Mouse (Mus musculus): ENCODE data around the gene Lrrc4.

Gene Lrrc4

GRCm38 (mm10) chr6:28831011-28831853, at the start of gene Lrrc4:
Lrrc4 (minus strand) TSS chr6:28831747.
- no peak for DNase-seq (ENCODE audit: low spot score in 2 of 2)

GRCm38 (mm10) chr6:28880909-28881308, 49.4 kb upstream of the Lrrc4 start:
- DNase-seq (ENCODE audit: low spot score in 2 of 2) = no peak

DNA sequence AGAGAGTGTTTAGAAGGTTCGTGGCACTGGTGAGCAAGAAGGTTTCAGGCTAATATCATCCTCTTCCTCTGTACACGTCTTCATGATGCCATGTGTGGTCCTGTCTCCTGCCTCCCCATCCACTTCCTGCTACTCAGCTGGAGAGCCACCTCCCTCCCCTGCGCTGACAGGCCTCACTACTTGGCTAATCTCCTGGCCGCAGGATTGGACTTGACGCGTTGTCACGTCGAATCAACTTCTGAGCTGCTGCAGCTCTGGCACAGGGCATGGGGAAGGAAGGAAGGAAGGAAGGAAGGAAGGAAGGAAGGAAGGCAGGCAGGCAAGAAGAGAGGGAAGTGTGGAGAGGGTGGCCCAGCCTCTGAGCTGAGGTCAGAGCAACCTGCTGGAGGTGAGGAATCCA, 47.8 kb upstream of the Lrrc4 start:
- no peak for DNase-seq (ENCODE audit: low spot score in 2 of 2)

GRCm38 (mm10) chr6:28877945-28878666, 46.6 kb upstream of the Lrrc4 start:
- peak in 1 of 2 experiments; percentile 24 for DNase-seq (ENCODE audit: low spot score in 2 of 2)

DNA sequence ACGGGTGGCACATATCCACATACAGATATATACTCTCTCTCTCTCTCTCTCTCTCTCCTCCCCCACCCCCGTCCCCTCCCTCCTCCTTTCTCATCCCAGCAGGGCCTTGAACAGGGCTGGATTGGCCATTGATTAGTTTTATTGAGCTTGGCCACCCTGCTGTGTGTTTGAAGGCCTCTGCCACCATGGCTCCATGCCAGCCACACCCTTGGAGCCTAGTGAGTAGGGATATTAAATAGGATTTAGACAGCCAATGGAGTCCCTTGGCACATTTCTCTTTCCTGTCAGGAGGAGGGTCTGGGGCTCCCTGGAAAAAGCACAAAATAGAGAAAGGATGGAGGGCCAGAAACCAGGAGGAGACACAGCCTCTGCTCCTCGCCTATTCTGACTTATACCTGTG, 44.9 kb upstream of the Lrrc4 start:
- DNase-seq (ENCODE audit: low spot score in 2 of 2) = no peak

DNA sequence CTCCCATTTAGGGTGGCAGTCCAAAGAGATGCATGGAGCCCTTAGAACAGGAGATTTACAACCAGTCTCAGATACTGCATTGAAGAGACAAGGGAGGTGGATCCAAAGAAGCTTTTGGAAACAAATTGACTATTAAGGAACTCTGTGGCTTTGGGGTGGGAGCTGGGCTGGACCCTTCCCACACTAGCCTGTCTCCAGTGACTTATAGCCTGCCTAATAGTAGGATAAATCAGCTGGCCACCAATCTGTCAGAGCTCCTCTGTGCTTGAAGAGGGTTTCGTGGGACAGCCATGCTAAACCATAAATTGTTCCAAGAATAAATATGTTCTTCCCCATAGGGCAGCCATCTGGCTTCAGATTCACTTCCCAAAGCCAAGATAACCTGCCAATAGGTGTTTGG, 43.8 kb upstream of the Lrrc4 start:
- no peak for DNase-seq (ENCODE audit: low spot score in 2 of 2)

DNA sequence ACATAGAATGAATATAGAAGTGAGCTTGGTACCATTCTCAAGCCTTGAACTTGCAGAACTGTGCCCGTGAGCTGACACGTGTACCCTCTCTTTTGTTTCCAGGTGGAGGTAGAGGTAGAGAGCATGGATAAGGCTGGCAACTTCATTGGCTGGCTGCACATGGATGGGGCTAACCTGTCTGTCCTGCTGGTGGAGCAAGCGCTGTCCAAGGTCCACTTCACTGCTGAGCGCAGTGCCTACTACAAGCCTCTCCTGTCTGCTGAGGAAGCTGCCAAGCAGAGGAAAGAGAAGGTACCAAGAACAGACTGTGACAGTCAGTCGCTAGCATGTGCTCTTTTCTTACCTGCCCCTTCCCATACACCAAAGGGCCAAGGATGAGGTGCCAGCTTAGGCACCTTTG, 43.2 kb upstream of the Lrrc4 start:
- no peak for DNase-seq (ENCODE audit: low spot score in 2 of 2)

- DNase-seq (ENCODE audit: low spot score in 2 of 2) = no peak
These were observed 42.5 kb upstream of the Lrrc4 start for GRCm38 (mm10) chr6:28874053-28874452.

DNA sequence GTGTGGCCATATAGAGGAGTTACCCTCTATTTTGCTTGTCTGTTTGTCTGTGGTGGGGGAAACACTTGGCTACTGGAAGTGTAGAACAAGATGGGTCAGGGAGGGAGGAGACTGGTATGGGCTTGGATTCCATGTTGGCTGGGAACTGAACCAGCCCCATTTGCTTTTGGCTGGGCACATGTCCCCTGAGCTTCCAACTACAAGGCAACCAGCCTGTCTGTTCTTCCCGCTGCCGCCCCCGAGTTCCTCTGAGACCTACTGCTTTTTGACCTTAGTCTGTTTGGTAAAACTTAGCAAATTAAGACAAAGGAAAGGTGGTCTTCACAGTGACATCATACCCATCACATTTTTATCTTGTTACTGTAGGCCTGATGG, 40.9 kb upstream of the Lrrc4 start:
- no peak for DNase-seq (ENCODE audit: low spot score in 2 of 2)

DNA sequence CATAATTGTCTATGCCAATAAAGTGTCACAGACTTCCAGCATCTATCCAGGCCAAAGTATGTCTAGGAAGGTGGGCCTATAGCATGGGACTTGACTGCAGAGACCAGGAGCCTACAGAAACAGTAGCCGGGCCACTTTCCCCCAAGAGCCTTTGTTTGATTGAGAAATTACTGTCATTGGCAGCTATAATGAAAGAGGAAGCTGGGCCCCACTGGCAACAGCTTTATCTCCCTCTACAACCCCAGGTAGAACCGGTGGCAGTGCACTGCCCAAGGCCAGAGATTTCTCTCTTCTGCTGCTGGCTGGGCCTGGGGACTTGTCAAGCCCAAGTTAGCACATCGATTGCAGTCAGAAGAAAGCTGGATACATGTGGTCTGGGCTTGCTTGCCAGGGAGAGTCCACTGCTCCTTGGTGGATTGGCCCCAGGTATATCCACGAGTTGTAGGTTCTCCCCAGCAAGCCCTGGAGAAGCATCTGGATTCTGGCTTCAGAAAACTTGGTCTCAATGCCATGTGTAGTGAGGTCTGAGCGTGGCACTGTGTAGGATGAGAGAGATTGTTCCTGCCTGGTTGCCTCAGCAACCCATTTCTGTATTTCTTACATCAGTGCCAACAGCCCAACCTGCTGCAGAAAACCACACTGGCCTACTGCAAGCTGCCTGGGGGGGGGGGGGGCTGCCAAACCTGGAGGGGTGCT, 40.3 kb upstream of the Lrrc4 start:
- DNase-seq (ENCODE audit: low spot score in 2 of 2) = no peak

GRCm38 (mm10) chr6:28867516-28868251, 36.1 kb upstream of the Lrrc4 start:
- DNase-seq (ENCODE audit: low spot score in 2 of 2) = no peak

GRCm38 (mm10) chr6:28866206-28866605, 34.7 kb upstream of the Lrrc4 start:
- no peak for DNase-seq (ENCODE audit: low spot score in 2 of 2)

DNA sequence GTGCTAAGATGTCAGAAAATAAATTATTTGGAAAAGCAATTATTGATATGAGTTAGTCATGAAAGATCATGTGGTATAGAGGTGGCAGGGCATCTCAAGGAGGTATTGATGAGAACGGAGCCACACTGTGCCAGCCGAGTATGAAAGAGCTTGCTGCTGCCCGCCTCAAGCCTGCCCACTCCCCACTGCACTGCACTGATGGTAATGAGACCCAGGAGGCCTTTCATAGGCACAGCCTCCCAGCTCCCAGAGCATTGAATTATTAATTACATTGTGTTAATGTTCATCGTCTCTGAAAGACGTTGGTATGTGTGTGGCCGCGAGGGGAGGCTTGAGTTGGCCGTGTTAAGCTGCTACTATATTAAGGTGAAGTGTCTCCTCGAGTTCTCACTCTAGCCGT, 33.6 kb upstream of the Lrrc4 start:
- no peak for DNase-seq (ENCODE audit: low spot score in 2 of 2)

- DNase-seq (ENCODE audit: low spot score in 2 of 2) = no peak
These were observed 33.1 kb upstream of the Lrrc4 start for GRCm38 (mm10) chr6:28864684-28865083.

DNA sequence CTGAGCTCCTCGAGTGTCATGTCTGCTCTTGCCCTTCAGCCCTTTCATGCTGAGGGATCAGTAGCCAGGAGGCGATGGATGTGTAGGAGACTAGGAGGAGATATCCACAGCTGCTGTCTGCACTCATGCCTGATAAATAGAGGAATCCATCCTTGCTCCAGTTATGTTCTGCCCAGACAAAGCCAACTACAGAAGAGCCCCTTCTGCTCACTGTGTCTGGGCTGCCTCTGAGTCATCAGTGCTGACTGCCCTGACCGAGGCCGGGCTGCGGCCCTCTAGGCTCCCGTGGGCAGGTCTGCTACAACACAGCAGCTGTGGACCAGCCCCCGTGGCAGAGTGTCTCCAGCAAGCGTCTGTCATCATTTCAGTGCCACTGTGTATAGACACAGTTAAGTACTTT, 30.8 kb upstream of the Lrrc4 start:
- DNase-seq (ENCODE audit: low spot score in 2 of 2) = no peak

DNA sequence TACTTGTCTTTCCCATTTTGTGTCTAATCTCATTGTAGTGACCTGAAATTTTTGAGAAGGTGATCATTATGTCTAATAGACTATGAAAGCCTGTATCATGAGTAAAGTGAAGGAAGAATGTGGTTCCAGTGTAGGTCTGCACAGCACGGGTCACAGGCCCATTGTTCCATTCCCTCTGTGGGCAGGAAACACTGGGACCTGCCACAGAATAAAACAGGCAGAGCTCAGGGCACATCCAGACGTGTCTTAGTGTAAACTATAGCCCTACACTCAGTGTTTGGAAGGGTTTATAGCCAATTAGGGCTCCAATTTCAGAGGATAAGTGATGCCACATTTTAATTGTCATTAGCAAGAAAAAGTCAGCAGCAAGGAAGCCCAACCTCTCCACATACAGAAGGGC, 29.4 kb upstream of the Lrrc4 start:
- no peak for DNase-seq (ENCODE audit: low spot score in 2 of 2)

DNA sequence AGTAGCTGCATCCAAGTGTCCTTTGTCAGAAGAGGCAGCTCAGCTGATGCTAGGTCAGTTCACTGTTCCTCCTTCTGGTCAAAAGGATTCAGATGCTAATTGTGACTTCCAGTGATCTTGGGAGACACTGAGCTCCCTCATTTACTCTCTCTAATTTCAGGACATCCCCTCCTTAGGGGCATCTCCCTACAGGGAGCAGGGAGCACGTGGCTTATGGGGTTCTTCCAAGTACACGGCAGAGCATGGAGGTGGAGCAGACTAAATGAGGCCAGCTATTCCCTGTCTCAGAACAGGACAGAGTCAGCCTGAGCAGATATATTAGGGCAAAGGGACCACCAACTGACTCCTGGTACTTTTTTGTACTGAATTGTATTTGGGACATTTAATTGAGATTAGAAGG, 28.9 kb upstream of the Lrrc4 start:
- no peak for DNase-seq (ENCODE audit: low spot score in 2 of 2)

DNA sequence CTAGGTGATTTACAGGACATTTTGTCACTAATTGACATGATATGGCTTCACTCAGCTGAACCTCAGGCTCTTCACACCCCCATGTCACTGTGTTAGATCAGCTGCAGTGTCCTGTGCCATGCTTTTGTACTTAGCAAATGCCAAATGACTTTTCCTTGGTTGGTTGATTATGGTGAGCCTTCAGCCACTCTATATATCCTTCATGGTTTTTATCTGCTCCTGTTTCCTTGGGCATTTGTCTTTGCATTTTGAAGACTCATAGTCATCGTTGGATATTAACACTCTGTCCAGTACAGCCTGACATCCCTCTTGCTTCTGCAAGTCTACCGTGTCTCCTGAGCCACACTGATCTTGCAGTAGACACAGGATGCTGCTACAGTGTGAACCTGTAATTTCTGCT, 27.5 kb upstream of the Lrrc4 start:
- no peak for DNase-seq (ENCODE audit: low spot score in 2 of 2)

DNA sequence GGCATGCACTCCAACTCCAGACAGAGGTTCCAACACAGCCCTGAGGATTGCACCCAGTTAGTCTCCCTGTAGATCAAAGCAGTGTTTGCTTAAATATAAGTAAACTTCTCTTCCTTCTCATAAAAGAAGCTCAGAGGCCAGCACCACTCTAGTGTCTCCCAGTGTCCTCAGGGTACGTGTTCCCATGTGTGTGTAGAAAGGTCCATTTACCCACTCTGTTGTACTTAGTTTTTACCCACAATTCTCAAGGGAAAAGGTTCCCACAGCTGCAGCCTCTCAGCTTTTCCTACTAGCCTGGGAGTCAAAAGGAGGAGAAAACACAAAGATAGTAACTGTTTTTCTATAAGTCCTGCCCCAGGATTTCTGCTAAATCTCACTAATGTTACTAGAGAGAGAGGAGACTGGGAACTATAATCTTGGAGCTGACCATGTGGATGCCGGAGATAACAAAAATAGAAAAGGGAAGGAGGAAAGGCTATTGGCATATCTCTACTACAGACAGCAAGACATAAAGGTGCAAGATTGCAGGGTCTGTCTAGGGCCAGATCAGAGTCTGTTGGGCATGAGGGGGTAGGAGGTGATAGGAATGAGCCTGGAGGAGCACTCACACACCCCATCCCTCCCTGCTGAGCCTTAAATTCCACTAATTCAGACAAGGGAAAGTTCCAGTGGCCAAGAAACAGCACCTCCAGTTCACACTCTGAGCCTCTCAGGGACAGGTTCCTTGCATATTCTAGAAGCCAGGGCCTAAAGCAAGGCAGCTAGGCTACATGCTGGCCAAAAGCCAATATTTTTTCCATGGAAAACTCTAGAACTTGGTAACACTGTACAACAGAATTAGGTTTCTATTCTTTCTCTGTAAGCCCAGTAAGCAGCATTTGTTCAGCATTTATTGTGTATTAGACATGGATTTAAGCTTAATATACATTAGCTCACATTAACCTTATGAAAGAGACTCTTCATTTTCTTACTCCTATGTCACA, 25.9 kb upstream of the Lrrc4 start:
- DNase-seq (ENCODE audit: low spot score in 2 of 2) = no peak

- DNase-seq (ENCODE audit: low spot score in 2 of 2) = no peak
These were observed 25.2 kb upstream of the Lrrc4 start for GRCm38 (mm10) chr6:28856789-28857188.

DNA sequence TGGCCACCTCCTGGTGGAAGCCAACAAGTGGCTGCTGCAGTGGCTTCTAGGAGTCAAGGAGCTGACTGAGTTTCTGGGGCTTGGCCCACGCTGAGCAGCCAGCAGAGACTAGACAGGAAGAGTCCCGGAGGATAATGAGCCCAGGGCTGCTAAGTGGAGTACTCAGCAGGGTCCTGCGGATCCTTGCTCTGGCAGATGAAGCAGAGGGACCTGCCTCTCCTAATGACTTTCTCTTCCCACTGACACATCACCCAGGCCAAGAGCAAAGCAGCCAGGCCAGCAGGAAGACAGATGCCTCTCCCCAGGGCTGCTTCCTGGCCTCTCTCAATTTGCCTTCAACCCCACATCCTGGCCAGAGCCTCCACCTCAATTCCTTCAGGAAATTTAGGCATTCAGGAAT, 23.9 kb upstream of the Lrrc4 start:
- DNase-seq (ENCODE audit: low spot score in 2 of 2) = no peak

All from right cerebral cortex, postnatal 36 days (tissue).